19 mouse cellular contexts compared by ENCODE assay signal in genomic region chr6:48589194-48589750, GRCm38 (mm10). TPM values are rescaled to one million over a fixed set of nuclear protein-coding genes. Genes with fewer than 3 reads are reported as not detected.
DNase-seq lines count a peak whose midpoint lies in the region; ATAC-seq and TF ChIP-seq lines count a peak whose summit lies in the region.
"Had no signal": no experiment of that assay in that cellular context is flagged by ENCODE, and none has a peak within 500 bp of the region (broad histone marks: within the 10 kb centered on the region; RNA-seq: fewer than 3 reads in every experiment).

TSS of gene Gm45021 (plus strand) at chr6:48589610.

- no peak within 1 kb of the TSS for H3K9ac ChIP-seq in kidney, embryonic 15.5 days
- no peak within 1 kb of the TSS for H3K9ac ChIP-seq in stomach, postnatal 0 days (ENCODE audit: low read length)
- H3K9ac ChIP-seq: liver, embryonic 12.5 days had no signal

- intact Hi-C loops in gastrocnemius, adult 2 months (cut with DNase I), result no loop called here

- peak within 1 kb of the TSS; percentile 81 for H3K27ac ChIP-seq in gastrocnemius, adult 2 months
- H3K27ac ChIP-seq in kidney, embryonic 15.5 days, result peak within 1 kb of the TSS; percentile 51; the same call in 1 of the 2 replicates
- H3K27ac ChIP-seq in thymus, adult 2 months (ENCODE audit: control insufficient read depth, insufficient read depth, low read length), result peak within 1 kb of the TSS; percentile 34; the same call in 1 of the 2 replicates
- peak within 1 kb of the TSS; percentile 82 for H3K27ac ChIP-seq in stomach, postnatal 0 days (replicated peaks)
- H3K27ac ChIP-seq: hindbrain, postnatal 0 days; liver, embryonic 12.5 days had no signal

- no peak within 1 kb of the TSS for H3K4me2 ChIP-seq in kidney, embryonic 15.5 days
- H3K4me2 ChIP-seq in stomach, postnatal 0 days (replicated peaks; ENCODE audit: low read depth), result no peak within 1 kb of the TSS
- H3K4me2 ChIP-seq: liver, embryonic 12.5 days had no signal

- no peaks in the 10 kb centered on the region for H3K27me3 ChIP-seq in kidney, embryonic 15.5 days
- no peaks in the 10 kb centered on the region for H3K27me3 ChIP-seq in thymus, adult 2 months (ENCODE audit: control insufficient read depth, insufficient read depth, low read length)
- H3K27me3 ChIP-seq in stomach, postnatal 0 days (ENCODE audit: control insufficient read depth, insufficient read depth, low read length), result no peaks in the 10 kb centered on the region
- H3K27me3 ChIP-seq: liver, embryonic 12.5 days had no signal

- no peak within 1 kb of the TSS for H3K4me3 ChIP-seq in gastrocnemius, adult 2 months
- no peak within 1 kb of the TSS for H3K4me3 ChIP-seq in kidney, embryonic 15.5 days (replicated peaks)
- no peak within 1 kb of the TSS for H3K4me3 ChIP-seq in thymus, adult 2 months (ENCODE audit: control insufficient read depth, insufficient read depth, low read length)
- H3K4me3 ChIP-seq in stomach, postnatal 0 days (ENCODE audit: low read depth, low read length), result no peak within 1 kb of the TSS
- H3K4me3 ChIP-seq: liver, embryonic 12.5 days had no signal

- no peaks in the 10 kb centered on the region for H3K36me3 ChIP-seq in kidney, embryonic 15.5 days
- H3K36me3 ChIP-seq in thymus, adult 2 months (ENCODE audit: control insufficient read depth, insufficient read depth, low read length), result no peaks in the 10 kb centered on the region
- no peaks in the 10 kb centered on the region for H3K36me3 ChIP-seq in stomach, postnatal 0 days (ENCODE audit: control insufficient read depth, insufficient read depth, low read length)
- H3K36me3 ChIP-seq: liver, embryonic 12.5 days had no signal

- no peak for TF ChIP-seq EP300 in stomach, postnatal 0 days (optimal IDR thresholded peaks at IDR 0.05)

- H3K4me1 ChIP-seq in kidney, embryonic 15.5 days, result peaks cover 26% of the 10 kb centered on the region
- peaks cover 17% of the 10 kb centered on the region for H3K4me1 ChIP-seq in thymus, adult 2 months (replicated peaks; ENCODE audit: control insufficient read depth, insufficient read depth, low read length)
- 0 out of 2 replicates have a peak, but pooled peaks cover 3% of the 10 kb centered on the region for H3K4me1 ChIP-seq in stomach, postnatal 0 days (replicated peaks; ENCODE audit: control insufficient read depth, insufficient read depth)

- no peak for TF ChIP-seq CTCF in gastrocnemius, adult 2 months (IDR thresholded peaks at IDR 0.05)
- TF ChIP-seq CTCF in thymus, adult 2 months (IDR thresholded peaks at IDR 0.05; ENCODE audit: borderline replicate concordance, control insufficient read depth, extremely low read depth, insufficient read depth, low read length, poor library complexity), result no peak
- TF ChIP-seq CTCF in stomach, postnatal 0 days (IDR thresholded peaks at IDR 0.05; ENCODE audit: low read depth), result no peak

- TF ChIP-seq POLR2A in thymus, adult 2 months (IDR thresholded peaks at IDR 0.05; ENCODE audit: control insufficient read depth, extremely low read depth, insufficient read depth, low read length, poor library complexity), result no peak

- WGBS in kidney, embryonic 15.5 days, result 14% methylated on average over 6 of the region's 6 CpGs
- 5% methylated on average over 6 of the region's 6 CpGs for WGBS in thymus, adult 2 months
- 29% methylated on average over 6 of the region's 6 CpGs for WGBS in stomach, postnatal 0 days

- no peak for ATAC-seq in kidney, embryonic 15.5 days (replicated peaks; ENCODE audit: low FRiP score)
- no peak for ATAC-seq in stomach, postnatal 0 days (ENCODE audit: low FRiP score, low TSS enrichment)
- ATAC-seq: forebrain, embryonic 16.5 days; hindbrain, postnatal 0 days; liver, embryonic 12.5 days had no signal

- no peaks in the 10 kb centered on the region for H3K9me3 ChIP-seq in kidney, embryonic 15.5 days (replicated peaks)
- H3K9me3 ChIP-seq in stomach, postnatal 0 days (ENCODE audit: control insufficient read depth, low read length), result no peaks in the 10 kb centered on the region
- H3K9me3 ChIP-seq: liver, embryonic 12.5 days had no signal

- DNase-seq in gastrocnemius, adult 2 months, result peak; percentile 55
- no peak for DNase-seq in gastrocnemius, adult 18-20 months (ENCODE audit: low spot score)
- no peak for DNase-seq in kidney, postnatal 36 days
- DNase-seq in thymus, adult 2 months, result no peak
- DNase-seq in thymus, postnatal 14 days, result no peak
- no peak for DNase-seq in stomach, postnatal 0 days (ENCODE audit: low spot score)
- no peak for DNase-seq in right cerebral cortex, adult 2 months (ENCODE audit: low spot score in 2 of 2)
- DNase-seq: adrenal gland, postnatal 14 days; cerebellum, postnatal 14 days; gastrocnemius, postnatal 36 days; kidney, postnatal 4 days; lung, postnatal 4 days; right cerebral cortex, postnatal 25 days had no signal

RNA-seq across cellular contexts. Expression of gene Gm45021, which starts in this region (rescaled TPM):
- not detected for total RNA-seq in gastrocnemius, adult 2 months (2021)
- total RNA-seq in gastrocnemius, adult 18-20 months (2021), result not detected
- polyA plus RNA-seq in kidney, embryonic 15.5 days (2015; fragmentation: Nextera tagmentation; extraction: Ambion mirVana), result not detected in 2 replicates
- not detected in 2 replicates for polyA plus RNA-seq in thymus, adult 2 months (2012; rRNA removed)
- polyA plus RNA-seq in stomach, postnatal 0 days (2015; fragmentation: Nextera tagmentation; extraction: Ambion mirVana), result not detected in 2 replicates
- total RNA-seq: adrenal gland, postnatal 14 days; ES-E14; gastrocnemius, postnatal 36 days; hindbrain, postnatal 0 days; left cerebral cortex, adult 18-20 months had no signal
- polyA plus RNA-seq: forebrain, embryonic 16.5 days; hindbrain, postnatal 0 days; liver, embryonic 12.5 days had no signal

Comparison
In these comparisons a context has a peak if more than half of its experiments do, and no peak if none do; other contexts are left out.
1. Peak in DNase-seq and H3K27ac ChIP-seq in gastrocnemius, adult 2 months; RNA of the gene not detected or under 1 TPM.